Mouse (Mus musculus): ENCODE measurements around the gene Slc7a14.
"Not testable (repeated sequence)": the region's sequence is repeated elsewhere in the genome, so short reads cannot be mapped to it uniquely, and the experiment has no call there.

The Slc7a14 gene

DNA sequence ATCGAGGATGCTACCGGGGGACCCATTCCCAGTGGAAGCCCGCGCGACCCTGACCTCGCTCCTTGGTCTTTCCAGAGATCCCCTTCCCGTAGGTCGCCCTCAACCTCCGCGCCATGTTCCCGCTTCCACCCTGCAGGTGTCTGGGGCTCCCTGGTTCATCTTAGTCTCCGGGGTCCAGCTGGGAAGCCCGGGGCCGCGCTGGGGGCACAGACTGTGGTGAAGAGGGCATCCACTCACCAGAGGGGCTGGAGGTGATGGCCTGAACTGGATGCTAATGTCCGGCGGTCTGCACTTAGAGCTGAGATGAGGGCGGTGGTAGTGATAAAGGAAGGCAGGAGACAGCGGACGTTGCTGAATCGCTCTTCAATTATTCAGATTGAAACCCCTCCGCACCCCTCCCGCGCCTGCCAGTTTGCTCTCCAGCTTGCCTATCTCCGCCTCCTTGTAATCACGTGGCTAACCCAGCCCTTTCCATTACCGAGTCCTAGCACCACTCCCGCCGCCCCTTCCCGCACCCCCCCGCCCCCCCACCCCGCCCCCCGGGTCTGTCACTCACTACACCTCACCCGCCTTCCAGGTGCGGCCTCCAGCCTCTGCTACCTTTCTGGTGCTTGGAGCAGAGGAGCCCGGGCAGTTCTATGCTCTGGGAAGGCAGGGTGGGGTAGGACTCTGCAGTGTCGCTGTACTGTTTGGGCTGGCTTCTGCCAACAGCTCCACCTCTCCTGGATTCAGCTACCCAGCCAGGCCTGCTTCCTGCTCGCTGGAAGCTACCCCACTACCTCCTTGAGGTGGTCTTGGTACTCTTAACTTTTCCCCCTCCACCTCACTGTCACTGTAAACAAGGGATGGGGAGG lies at the start of gene Slc7a14:
TSS of gene Slc7a14 (minus strand) at position 445 of the 854 bp plus-strand sequence.
- DNase-seq, result no peak

DNA sequence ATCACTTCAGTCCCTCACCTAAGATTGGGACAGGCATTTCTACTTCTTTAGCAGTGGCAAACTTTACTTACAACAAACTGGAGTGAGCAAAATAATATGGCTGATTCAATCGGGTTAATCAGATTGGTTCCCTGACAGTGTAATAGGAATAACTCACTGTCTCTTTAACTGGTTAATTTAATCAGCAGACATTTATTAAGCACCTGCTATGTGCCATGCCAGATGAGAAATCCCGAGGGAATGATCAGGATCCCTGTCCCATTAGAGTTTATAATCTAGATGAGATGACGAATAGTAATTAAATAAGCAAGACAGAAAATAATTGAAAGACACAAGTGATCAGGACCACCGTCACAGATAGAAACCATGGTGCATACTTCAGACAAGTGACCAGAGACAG lies 36.4 kb upstream of the Slc7a14 start:
- DNase-seq, result no peak

DNA sequence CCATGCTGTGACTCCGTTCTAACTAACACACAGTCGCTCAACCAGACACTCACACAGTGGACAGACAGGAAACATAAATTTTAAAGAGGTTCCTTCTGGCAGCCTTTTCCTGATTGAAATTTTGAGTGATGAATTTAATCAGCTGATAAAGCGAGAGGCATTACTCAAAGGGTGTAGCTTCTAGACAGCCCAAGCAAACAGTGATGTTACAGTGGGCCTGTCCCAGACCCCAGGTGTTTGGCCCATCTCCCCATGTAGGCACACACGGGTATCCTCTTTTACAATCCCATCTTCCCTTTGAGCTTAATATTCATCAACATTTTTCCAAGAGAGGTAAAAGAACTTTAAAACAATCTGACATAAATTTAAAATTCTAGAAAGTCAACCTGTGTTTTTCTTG lies 35.6 kb upstream of the Slc7a14 start:
- no peak for DNase-seq

DNA sequence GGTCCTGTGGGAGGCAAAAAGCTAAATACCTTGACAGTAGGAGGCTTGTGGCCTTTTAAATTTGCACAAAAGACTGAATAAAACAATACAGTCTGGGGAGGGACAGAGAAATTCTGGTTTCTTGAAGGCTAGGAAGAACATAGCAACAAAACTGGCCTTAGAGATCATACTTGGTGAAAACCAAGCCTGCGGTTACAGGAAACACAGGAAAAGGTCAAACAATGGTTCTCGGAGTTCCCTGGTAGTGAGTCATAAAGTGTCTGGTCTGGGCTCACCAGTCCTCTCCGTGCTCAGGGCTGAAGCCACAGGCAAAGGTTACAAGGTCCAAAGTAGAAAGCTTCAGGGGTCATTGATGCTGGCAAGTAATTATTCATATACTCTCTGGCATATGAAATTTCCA lies 29.1 kb upstream of the Slc7a14 start:
- DNase-seq, result no peak

DNA sequence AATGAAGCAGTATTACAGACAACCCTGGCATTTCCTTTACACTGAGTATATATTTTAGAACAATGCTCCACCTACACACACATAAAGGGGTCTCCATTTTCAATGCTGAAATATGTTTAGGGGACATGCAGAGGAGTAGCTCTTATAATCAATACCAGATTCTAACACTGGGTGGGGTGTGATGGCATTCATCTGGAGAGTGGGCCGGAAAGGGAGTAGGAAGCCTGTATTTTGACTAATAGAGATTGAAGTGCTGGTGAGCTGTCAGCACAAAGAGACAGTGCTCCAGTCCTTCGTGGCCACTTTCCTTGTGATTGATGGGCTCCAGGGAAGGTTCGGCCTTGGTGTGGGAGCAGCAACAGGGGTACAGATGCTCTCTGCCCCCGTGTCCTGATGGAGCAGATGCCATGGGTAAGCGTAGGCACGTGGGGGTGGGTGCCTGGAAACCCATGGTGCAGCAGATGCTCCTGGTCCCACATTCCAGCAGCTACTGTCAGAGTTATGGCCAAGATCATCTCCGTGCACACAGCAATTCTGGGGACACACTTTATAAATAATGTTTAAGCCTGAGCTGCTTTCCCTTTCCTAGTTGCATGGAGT lies 18.2 kb upstream of the Slc7a14 start:
- DNase-seq, result no peak

DNA sequence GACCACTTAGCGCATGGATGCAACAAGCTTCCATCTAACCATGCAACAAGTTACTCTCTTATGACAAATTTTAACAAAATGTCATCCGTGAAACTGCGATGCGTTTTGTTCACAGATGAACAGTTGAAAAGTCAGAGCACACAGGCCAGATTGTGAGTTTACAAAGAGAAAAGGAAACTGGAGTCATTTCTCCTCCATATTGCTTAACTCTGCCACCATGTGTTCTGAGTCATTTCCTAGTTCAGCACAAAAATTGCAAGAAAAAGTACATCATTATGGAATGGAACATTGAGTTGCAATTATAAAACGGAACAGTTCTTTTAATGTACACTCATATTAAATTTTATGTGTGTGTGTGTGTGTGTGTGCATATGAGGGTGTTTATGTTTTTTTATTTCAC lies 17.6 kb upstream of the Slc7a14 start:
- no peak for DNase-seq

DNA sequence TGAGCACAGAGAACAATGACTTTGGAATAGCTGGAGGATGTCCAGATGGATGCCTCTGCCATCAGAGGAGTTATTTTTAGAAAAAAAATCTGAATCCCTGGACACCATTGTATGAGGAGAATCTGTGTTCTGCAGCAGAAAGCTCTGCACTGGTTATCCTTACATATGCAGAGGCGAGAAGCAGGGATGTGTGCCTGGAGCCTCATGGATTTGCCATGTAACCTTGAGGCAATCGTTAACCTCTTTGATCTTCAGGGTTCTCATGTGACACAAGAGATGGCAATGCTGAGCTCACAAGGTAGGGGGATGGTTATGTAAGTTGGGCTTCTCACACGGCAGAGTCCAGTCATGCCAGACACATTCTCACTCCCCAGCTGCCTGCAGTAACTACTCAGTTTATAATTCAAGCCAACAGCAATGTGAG lies 14.1 kb upstream of the Slc7a14 start:
- DNase-seq, result no peak

DNA sequence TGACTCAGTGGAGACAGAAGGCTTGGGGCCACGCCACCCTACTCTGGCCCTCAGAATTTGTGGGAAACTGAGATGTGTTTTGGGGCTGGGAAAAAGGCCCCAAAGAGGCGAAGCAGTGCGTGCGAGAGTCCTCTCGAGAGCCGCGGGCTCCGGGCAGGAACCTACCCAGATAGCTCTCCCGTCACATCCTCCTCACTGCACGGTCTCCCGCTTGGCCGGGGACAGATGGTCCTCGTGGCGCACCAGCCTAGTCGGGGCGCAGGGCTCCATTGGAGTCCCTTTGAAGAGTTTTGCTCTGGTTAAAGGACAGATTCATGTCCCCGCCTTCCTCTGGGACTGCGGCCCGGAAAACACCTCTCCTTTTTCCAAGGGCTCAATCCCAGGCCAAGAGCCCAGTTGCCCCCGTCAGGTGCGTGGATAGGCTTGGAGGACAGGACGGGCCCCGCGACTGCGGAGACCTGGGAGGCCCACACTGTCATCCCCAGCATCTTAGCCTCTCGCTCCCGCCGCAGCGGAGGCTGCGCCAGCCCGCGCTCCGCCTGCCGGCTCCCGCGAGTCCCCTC lies 726 bp downstream of the Slc7a14 start:
- no peak for DNase-seq

DNA sequence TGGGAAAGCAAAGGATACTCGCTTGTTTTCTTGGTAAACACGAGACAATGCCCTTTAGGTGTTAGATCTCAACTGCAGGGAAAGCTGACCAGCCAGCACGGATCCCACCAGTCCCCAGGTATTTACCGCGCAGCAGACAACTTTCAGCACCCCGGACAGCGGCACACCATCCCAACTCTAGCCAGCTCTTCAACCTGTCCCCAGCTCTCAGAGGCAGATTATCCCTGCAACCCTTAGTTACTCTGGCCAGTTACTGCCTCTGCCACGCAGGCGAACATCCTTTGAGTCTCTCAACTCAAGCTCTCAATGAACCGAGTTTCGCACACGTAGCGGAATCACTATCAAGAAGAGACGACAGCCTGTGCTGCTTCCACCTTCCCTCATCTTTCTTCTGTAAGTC lies 1.3 kb downstream of the Slc7a14 start:
- DNase-seq, result no peak

DNA sequence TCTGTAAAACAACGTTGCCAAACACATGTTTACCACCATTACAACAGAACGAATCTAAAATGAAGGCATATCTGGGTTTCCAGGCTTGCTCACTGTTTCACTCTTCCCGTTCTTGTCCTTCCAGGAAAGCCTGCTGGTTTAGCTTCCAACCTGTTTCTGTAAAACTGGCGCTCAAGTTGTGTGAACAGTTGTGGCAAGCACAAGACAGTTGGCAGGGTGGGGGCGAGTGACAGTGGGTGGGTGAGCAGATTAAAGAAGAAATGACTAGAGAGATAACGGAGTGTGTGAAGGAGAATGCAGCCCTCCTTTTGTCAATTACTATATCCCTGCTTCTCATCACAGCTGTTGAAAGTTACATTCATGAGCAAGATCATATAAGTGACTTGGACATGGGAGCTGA lies 2.2 kb downstream of the Slc7a14 start:
- no peak for DNase-seq

DNA sequence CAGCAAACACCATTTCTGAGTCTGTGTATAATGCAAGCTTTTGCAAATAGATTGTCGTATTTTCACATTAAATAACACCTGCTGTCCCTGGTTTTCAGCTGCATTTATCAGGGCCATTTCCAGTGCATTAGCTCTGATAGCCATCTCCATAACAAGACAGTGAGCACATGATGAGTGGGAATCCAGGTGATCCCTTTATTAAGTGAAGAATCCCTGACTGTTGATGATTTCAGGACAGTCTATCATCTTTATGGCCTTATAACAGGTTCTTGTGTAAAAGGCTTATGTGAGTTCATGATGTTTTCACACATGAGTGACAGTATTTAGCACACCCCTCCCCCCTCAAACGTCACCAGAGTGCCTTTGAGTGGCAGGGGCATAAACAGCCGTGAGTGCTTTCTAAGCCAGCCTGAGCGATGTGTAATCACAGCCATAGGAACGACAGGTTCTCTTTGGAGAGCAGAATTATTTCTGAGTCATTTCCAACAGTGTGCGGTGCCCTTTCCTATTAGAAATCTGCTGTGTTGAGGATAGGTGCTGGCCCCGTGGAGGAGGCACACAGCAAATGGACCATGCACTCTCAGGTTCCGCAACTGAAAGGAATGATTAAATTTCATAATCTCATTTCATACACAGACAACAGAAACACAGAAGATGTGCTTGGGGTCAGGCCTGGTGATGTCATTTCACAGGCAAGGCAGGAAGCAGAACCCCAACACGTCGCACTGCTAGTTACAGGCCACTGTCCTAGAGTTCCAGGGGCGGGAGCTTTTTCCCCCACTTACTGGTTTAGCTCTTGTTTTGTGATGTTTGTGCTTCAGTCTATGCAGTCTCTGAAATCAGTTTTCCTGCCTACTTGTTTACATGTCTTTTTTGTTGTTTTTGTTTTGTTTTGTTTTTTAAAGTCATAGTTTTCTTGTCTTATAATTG lies 18.2 kb downstream of the Slc7a14 start:
- no peak for DNase-seq

DNA sequence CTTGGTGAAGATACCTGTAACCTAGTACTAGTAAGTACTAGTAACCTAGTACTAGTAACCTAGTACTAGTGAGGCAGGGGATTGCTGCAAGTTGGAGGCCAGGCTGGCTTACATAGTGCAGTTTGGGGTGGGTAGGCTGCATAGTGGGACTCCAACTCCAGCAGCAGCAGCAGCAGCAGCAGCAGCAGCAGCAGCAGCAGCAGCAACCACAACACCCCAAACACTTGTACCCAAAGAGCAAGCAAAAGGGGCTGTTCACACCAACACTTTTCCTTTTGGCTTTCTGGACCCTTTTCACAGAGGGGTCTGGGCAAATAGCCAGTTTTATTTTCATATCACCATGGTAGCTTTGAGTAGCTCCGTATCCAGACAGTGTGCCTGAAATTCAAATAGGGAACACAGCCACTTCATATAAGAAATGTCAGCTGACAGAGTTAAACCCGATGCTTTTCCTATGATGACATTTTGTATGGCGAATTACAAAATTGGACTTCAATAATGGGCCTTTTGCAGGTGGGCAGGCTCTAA lies 22.7 kb downstream of the Slc7a14 start:
- no peak for DNase-seq

DNA sequence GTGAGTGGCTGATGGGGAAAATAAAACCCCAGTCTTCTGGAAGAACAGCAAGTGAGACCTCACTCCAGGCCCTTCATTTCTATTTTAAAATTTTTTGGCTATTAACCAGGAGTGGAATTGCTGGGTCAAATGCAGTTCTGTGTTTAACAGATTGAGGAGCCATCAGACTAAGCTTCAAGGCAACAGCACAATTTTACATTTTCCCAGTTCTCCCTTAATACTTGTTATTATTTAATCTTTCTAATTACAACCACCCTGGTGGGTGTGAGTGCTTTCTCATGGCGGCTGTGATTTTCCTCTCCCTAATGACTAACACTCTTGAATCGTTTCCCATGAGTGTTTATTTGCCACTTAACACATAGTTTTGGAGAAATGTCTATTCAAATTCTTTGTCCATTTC lies 29.1 kb downstream of the Slc7a14 start:
- no peak for DNase-seq

DNA sequence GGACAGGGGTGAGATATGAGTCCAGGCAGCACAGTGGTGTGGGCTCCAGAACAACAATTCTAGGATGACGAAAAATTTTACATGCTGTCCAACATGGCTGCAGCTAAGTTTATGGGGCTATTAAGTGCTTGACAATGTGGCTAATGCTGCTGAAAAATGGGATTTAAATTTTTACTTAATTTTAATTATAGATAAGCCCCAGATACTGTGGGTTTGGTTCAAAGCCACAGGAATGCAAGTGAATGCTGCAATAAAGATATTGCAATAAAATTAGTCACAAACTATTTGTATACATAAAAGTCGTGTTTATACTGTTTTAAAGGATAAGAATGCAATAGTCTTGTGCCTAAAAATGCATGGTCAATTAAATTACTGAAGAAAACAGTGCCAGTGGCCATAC lies 35.3 kb downstream of the Slc7a14 start:
- no peak for DNase-seq

DNA sequence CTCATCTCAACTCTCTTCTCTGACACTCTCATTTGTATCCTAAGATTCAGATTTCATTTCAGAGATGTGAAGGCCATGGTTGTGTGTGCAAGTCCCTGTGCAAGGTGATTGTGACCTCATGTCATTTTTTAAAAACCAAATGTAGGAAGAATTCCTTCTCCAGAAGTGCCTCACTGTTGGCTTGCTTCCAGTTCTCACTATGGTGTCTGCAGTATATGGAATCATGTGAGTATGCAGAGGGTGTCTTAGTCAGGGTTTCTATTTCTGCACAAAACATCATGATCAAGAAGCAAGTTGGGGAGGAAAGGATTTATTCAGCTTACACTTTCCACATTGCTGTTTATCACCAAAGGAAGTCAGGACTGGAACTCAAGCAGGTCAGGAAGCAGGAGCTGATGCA lies 36.9 kb downstream of the Slc7a14 start:
- not testable (repeated sequence) for DNase-seq

DNA sequence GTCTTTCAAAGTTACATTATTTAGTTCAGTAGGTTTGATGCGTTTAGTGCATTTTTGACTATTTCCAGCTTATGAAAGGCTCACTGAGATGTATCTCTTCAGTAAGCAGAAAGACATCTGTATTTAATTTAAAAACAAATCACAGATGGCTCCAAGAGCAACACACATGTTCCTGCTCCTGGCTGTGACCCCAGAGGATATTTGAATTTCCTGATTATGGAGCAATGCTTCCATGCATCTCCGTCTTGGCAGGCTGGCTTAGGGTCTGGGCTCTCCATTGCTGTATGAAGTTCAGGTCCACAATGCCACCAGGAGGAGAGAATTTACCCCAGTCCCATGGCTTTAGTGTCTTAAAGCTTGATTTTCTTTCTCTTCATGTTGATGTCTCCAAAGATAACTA lies 37.5 kb downstream of the Slc7a14 start:
- no peak for DNase-seq

DNA sequence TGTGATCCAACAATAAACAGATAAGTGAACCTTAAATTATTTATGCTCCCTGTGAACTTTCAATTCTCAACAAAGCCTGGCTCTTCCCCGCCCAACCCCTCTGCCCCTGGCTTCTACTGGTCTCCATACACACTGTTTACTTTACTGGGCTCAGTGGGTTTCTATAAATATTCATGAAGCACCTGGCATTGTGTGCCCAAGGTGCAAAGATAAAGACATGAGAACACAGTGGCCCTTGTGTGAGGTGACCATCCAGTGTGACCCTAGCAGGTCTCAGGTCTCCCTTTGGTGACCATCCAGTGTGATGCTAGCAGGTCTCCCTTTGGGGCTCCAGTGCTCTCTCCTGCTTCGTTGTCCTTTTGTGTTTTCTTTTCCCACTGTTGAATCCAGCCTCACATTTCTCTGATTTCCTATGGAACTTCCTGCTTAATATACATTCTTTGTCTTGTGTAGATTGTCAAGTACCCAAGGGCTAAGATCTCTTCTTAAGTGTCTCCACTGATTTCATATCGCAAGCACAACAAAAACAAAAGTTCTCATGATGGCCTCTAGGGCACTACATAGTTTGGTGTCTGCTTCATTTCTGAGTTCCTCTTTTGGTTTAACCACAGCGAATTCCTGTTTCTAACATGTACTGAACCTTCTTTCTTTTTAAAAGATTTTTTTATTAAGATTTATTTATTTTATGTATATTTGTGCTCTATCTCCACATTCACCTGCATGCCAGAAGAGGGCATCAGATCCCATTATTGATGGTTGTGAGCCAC lies 40.4 kb downstream of the Slc7a14 start:
- DNase-seq, result no peak

DNA sequence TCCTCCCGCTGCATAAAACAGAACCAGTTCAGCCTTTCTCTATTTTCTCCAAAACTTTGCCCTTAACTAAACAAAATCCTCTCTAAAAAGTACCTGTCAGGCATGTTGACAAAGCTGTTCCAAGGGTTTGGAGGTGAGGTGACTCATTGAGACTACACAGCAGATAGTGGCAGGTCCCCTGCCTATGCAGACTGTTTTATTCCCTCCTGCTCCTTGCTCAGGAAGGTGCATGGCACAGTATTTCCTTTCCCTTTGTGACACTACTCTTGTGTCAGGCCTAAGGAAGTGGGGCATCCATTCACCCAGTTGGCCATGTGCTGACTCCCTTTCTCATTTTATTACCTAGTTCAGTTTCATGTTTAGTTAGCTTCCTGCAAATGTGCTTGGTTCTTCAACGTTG lies 42.3 kb downstream of the Slc7a14 start:
- DNase-seq, result no peak

DNA sequence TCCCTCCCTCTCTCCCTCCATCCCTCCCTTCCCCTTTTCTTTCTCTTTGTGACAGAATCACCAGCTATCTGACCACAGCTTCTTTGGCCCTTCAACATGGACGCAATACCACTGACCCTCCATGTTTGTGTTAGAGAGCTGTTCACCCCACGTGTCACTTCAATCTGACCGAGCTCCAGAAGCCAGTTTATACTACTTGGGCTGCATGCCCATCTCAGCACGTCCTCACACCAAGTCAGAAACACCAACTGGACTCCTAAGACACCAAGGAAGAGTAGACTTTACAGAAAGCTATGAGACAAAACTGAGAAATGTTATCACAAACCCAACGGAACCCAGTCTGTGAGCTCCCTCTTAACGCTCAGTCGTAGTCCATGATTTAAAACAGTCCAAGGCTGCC lies 43.2 kb downstream of the Slc7a14 start:
- no peak for DNase-seq

DNA sequence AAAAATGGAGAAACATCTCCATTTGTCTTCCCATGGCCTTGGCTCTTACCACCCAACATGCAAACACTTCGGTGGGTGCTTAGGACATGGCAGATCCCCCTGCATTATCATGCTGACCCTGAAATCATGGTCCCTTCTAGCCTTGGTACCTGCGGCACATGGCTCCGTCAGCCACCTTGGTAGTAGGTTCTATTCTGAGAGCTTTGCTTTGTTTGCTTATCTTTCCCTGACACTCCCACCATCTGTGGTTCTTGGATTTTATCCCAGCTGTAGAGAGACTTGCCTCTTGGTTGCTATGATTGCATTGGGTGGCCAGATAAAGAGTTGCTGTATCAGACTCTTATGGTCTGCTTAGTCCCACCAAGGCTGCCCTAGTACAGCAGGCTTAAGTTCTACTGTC lies 46.6 kb downstream of the Slc7a14 start:
- no peak for DNase-seq

DNA sequence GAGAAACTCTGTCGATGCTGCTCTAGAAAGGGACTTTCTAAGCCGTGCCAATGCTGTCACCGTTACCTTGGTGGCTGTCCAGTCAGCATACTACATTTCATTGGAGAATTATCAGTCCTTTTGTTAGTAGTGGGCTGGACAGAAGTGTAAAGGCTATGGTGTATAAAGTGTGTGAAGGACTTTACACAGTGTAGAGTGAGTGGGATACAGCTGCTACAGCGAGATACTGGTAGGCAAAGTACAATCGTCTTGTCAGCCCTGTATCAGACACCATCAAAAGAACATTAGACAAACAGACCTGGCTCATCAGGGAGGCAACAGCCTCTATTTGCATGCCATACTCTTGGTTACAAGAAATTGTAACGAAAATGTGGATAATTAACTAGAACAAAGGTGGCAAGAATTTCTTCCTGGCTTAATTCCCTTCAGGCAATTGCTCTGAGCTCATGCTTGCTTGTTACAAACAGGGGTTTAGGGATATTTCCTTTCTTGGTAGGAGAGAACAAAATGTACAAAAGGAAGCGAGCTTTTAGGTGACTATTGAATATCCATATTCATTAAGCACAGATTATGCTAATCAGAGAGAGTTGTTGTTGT lies 48.7 kb downstream of the Slc7a14 start:
- DNase-seq, result no peak

DNA sequence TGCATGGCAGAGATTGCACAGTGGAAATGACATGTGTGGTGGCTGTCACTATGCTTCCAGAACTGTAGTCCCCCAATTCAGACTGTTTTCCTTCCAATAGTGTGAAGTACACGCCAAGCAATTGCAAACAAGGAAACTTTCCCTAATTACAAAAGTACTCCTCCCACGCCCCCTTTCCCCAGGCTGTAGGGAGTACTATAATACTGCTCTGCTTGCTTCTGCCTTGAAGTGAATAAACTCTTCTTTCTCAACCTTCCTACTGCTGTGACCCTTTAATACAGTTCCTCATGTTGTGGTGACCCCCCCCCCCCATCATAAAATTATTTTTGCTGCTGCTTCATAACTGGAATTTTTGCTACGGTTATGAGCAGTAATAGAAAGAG lies 49.2 kb downstream of the Slc7a14 start:
- DNase-seq, result no peak

All from kidney, adult 11 months (tissue).